Mouse (Mus musculus) cerebellum, adult 9-10 months (tissue): ENCODE results near the gene Rec114.

Source experiments
- DNase-seq: peaks from one replicate; pipeline ENCODE4 v3.0.0; 2022

Gene Rec114

GRCm38 (mm10) chr9:58743702-58744248, at the start of gene Rec114:
Rec114 (minus strand) TSS chr9:58743964.
- no peak for DNase-seq

- DNase-seq, result no peak
These were observed 45.7 kb upstream of the Rec114 start for GRCm38 (mm10) chr9:58789476-58789875.

- no peak for DNase-seq
These were observed 31.6 kb upstream of the Rec114 start for GRCm38 (mm10) chr9:58775363-58775762.

- no peak for DNase-seq
These were observed 31.0 kb upstream of the Rec114 start for GRCm38 (mm10) chr9:58774761-58775160.

- no peak for DNase-seq
These were observed 26.2 kb upstream of the Rec114 start for GRCm38 (mm10) chr9:58769943-58770342.

GRCm38 (mm10) chr9:58766959-58767955, 23.5 kb upstream of the Rec114 start:
- no peak for DNase-seq

- no peak for DNase-seq
These were observed 20.6 kb upstream of the Rec114 start for GRCm38 (mm10) chr9:58764354-58764753.

GRCm38 (mm10) chr9:58763114-58763513, 19.4 kb upstream of the Rec114 start:
- DNase-seq, result no peak

GRCm38 (mm10) chr9:58762086-58762485, 18.3 kb upstream of the Rec114 start:
- no peak for DNase-seq

GRCm38 (mm10) chr9:58758754-58759153, 15.0 kb upstream of the Rec114 start:
- no peak for DNase-seq

GRCm38 (mm10) chr9:58756371-58757132, 12.8 kb upstream of the Rec114 start:
- DNase-seq, result no peak

- no peak for DNase-seq
These were observed 9.8 kb upstream of the Rec114 start for GRCm38 (mm10) chr9:58753606-58754005.

GRCm38 (mm10) chr9:58748142-58748541, 4.4 kb upstream of the Rec114 start:
- no peak for DNase-seq

- no peak for DNase-seq
These were observed 3.6 kb upstream of the Rec114 start for GRCm38 (mm10) chr9:58747328-58747755.

- DNase-seq, result no peak
These were observed 1.1 kb downstream of the Rec114 start for GRCm38 (mm10) chr9:58742692-58743091.

- DNase-seq, result no peak
These were observed 2.4 kb downstream of the Rec114 start for GRCm38 (mm10) chr9:58741369-58741768.

GRCm38 (mm10) chr9:58739791-58740190, 4.0 kb downstream of the Rec114 start:
- no peak for DNase-seq

- DNase-seq, result no peak
These were observed 20.6 kb downstream of the Rec114 start for GRCm38 (mm10) chr9:58723165-58723564.

GRCm38 (mm10) chr9:58722151-58722550, 21.6 kb downstream of the Rec114 start:
- DNase-seq, result no peak

- no peak for DNase-seq
These were observed 22.7 kb downstream of the Rec114 start for GRCm38 (mm10) chr9:58721021-58721420.

GRCm38 (mm10) chr9:58720167-58720566, 23.6 kb downstream of the Rec114 start:
- no peak for DNase-seq

- no peak for DNase-seq
These were observed 24.3 kb downstream of the Rec114 start for GRCm38 (mm10) chr9:58719471-58719870.

GRCm38 (mm10) chr9:58718964-58719363, 24.8 kb downstream of the Rec114 start:
- no peak for DNase-seq
